Mouse (Mus musculus) layer of hippocampus, postnatal 10 days (tissue): ENCODE measurements around the gene Ect2l. TPM values are rescaled to one million over a fixed set of nuclear protein-coding genes. Genes with fewer than 3 reads are reported as not detected.

Experiments used
- DNase-seq, 2 experiments: peaks; one replicate each; pipeline ENCODE4 v3.0.0; 2021; ENCODE audit warnings: low spot score in 2 of 2
- long read RNA-seq: library from polyadenylated mRNA; stranded (forward); transcript quantifications from one replicate; pipeline ENCODE4 v2.0.0, GENCODE M21; 2023
- total RNA-seq, 2 experiments: library from RNA; stranded (reverse); gene quantifications; 2 replicates each; pipeline ENCODE4 v1.2.3; 2021

Gene Ect2l
- under 1 TPM; 0.74 to 0.80 TPM for total RNA-seq
- long read RNA-seq, partial matches to known transcripts, result 0 of 1 reads
- long read RNA-seq, other reads (novel, unspliced or antisense), result 1 of 1 reads

DNA sequence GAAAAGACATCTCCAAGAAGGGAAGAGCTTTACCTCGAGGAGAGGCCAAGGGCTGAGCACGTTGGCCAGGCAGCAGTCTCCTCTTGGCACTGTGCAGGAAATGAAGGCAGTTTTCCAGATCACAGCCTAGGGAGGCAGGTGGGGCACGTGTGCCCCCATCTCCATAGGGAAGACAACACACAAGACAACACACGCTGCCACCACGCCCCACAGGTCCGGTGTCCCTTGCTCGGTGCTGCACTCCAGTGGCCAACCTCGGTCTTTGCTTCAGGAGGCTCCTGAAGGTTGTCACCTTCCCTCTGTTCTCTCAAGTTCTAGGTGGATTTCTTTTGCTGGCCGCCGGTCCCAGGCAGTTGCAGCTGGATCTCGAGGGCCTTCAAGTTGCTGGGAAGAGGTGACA is at the start of gene Ect2l:
Ect2l (minus strand) TSS at position 165 of the 400 bp plus-strand sequence.
- peak in 1 of 2 experiments; percentile 14 for DNase-seq

DNA sequence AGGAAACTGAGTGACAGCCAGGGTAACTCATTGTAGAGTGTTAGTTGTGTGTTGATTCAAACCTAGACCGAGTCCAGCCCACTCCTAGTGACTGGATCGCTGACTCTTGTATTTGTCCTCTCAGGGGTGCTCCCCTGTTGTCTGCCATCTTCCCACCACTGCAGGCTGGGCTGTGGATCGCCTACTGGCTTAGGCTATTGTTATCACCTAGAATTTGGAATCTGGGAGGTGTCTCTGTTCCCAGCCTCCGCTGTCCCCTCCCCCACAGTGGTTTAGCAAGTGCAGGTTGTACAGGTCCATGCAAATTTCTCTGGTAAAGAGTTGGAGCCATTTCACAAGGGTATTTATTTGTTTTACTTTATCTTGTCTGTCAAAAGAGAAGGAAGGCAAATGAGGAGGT is 40.7 kb upstream of the Ect2l start:
- DNase-seq, result no peak

DNA sequence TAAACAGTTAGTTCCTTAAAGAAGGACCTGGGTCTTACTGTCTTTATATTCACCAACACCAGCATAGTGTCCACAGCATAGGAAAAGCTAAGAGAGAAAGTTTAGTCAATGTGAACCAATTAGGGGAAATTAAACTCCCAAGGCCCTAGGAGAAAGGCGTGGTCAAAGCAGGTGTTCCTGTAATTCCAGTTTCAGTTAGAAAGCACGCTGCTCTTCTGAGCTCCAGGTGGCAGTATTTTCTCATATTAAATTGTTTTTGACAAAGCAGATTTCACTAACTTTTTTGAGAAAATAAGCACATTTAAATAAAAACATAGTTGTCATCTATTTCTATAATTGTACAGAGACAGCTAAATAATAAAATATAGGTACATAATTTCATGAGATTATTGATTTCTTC is 32.9 kb upstream of the Ect2l start:
- DNase-seq, result no peak

- DNase-seq, result no peak
These were observed 26.5 kb upstream of the Ect2l start for GRCm38 (mm10) chr10:18237191-18237590.

- no peak for DNase-seq
These were observed 25.7 kb upstream of the Ect2l start for GRCm38 (mm10) chr10:18236328-18236927.

DNA sequence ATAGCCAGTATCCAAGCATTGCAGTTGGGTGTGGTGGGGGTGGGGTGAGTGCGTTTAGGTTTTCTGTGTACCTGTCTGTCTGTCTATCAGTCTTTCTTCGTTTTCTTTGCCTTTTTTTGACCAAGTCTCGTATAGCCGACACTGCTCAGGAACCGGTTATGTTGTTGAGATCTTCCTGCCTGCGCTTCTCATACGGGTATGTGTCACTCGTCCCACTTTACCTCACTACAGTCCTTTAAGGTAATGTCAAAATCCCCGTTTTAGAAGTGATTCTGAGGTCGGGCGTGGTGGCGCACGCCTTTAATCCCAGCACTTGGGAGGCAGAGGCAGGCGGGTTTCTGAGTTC is 24.7 kb upstream of the Ect2l start:
- DNase-seq, result no peak

GRCm38 (mm10) chr10:18234560-18235401 is 24.1 kb upstream of the Ect2l start, which contains the start of gene Ccdc28a:
Gene Ccdc28a (minus strand): TSS chr10:18234998.
- peak; percentile 94 for DNase-seq

DNA sequence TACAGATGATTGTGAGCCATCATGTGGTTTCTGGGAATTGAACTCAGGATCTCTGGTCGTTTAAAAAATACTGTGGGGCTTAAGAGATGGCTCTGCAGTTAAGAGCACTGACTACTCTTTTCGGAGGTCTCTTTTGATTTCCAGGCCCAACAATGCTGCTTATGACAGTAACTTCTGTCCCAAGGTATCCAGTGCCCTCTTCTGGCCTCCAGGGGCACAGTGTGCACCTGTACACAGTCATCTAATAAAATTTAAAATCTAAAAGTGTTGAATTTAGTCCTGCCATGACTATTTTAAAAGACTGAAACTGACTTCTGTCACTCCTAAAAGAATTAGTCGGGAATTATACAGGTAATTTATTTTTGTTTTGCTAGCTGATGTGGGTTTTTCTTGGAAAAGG is 23.2 kb upstream of the Ect2l start:
- DNase-seq, result no peak

- peak; percentile 19 to 22 for DNase-seq
These were observed 13.7 kb upstream of the Ect2l start for GRCm38 (mm10) chr10:18224386-18224785.

GRCm38 (mm10) chr10:18219351-18219750 is 8.7 kb upstream of the Ect2l start:
- DNase-seq, result no peak

- no peak for DNase-seq
These were observed 3.4 kb upstream of the Ect2l start for GRCm38 (mm10) chr10:18214124-18214523.

GRCm38 (mm10) chr10:18213373-18213772 is 2.7 kb upstream of the Ect2l start:
- DNase-seq, result no peak

DNA sequence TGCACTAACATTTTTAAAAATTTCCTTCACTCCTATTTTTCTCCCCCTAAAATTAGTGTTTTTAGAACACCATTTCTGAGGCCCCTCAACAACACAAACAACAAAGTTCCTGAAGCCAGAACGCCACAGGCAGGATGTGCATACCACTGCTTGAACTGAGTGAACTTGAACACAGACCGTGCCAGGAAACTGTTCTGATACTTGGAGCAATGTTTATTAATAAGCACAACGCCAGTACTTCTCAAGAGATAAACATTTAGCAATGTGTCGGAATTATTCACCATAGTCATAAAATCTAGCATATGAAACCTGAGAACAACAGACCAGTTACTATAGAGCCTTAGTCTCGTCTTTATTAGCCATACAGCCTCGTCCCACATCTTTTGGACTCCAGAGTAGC is 571 bp downstream of the Ect2l start:
- no peak for DNase-seq

GRCm38 (mm10) chr10:18204067-18204466 is 6.6 kb downstream of the Ect2l start:
- DNase-seq, result no peak

GRCm38 (mm10) chr10:18202401-18202800 is 8.3 kb downstream of the Ect2l start:
- no peak for DNase-seq

GRCm38 (mm10) chr10:18200656-18201055 is 10.0 kb downstream of the Ect2l start:
- no peak for DNase-seq

- DNase-seq, result no peak
These were observed 10.8 kb downstream of the Ect2l start for GRCm38 (mm10) chr10:18199919-18200318.

- DNase-seq, result no peak
These were observed 12.2 kb downstream of the Ect2l start for GRCm38 (mm10) chr10:18198286-18199015.

DNA sequence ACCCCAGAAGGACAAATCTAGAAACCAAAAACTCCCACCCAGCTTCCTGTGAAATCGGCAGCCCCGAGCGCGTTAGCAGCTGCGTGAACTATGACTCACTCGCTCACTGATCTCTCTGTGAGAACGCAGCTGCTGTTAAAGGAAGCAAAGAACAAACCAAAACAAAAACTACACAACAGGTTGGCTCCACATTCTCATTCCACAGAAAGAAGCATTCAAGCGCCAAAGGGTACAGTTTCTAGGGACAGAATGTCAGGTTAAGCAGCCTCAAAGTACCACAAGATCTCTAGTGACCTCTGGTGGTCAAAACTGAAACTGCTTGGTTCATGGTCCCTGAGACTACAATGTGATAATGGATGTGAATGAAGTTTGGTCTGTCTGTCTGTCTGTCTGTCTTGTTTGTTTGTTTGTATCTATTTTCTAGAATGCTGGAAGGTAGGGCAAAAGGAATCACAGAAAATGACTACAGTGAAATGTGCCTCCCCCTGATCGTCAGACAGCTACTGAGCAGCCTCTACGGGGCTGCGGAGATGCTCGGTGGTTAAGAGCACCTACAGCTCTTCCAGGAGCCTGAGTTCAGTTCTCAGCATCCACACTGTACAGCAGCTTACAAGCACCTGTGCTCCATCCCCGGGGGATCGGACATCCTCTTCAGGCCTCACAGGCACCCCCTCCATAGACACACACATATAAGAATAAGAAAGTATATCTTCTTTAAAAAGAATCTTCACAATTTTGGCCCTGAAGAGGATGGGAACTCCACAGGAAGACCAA is 13.3 kb downstream of the Ect2l start:
- peak; percentile 75 to 79 for DNase-seq

DNA sequence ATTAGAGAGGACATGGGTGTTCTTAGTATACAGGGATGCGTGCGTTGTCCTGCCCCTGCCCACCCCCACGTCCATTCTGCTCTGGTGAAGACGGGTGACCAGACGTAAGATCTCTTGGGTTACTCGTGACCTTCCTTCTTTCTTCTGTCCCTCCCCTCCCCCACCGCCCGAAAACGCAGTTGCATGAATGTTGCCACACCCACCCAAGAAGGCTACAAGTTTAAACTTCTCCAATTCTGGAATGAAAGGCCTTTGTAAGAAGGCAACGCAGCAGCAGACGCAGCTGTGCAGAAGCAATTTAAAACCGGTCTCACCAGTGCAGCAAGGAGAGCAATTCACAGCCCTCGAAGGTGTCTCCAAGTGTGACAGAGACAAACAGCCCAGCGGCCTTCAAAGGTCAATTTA is 16.0 kb downstream of the Ect2l start:
- DNase-seq, result no peak

- no peak for DNase-seq
These were observed 16.5 kb downstream of the Ect2l start for GRCm38 (mm10) chr10:18194156-18194555.
